In genomic region chr16:90421145-90421544, GRCm38 (mm10) we compare ENCODE assay signal across 11 mouse cellular contexts. TPM values are rescaled to one million over a fixed set of nuclear protein-coding genes. Genes with fewer than 3 reads are reported as not detected.
DNase-seq lines count a peak whose midpoint lies in the region; ATAC-seq lines count a peak whose summit lies in the region.
"Had no signal": no experiment of that assay in that cellular context is flagged by ENCODE, and none has a peak within 500 bp of the region (broad histone marks: within the 10 kb centered on the region; RNA-seq: fewer than 3 reads in every experiment).

No protein-coding gene starts in this region.

- DNase-seq in heart, adult 18-20 months, result no peak
- DNase-seq in embryonic facial prominence, embryonic 10.5 days (ENCODE audit: low spot score), result no peak
- peak; percentile 53 for DNase-seq in hindbrain, embryonic 14.5 days (ENCODE audit: low spot score)
- DNase-seq in right cerebral cortex, adult 2 months (ENCODE audit: low spot score in 2 of 2), result no peak
- no peak for DNase-seq in urinary bladder, adult 18-20 months (ENCODE audit: low spot score in 2 of 2)
- DNase-seq in thymus, postnatal 0 days (ENCODE audit: low spot score), result no peak
- DNase-seq: B cell, adult 2 months; cerebellum, adult 11-12 months had no signal

- H3K9ac ChIP-seq in heart, embryonic 15.5 days, result no peak overlapping the region
- peak overlapping the region; percentile 25; the same call in 1 of the 2 replicates for H3K9ac ChIP-seq in hindbrain, embryonic 14.5 days
- no peak overlapping the region for H3K9ac ChIP-seq in midbrain, embryonic 16.5 days (ENCODE audit: low read depth, low read length)

- H3K27ac ChIP-seq in heart, embryonic 15.5 days, result peak overlapping the region; percentile 30; the same call in 1 of the 2 replicates
- peak overlapping the region; percentile 74 for H3K27ac ChIP-seq in embryonic facial prominence, embryonic 10.5 days (replicated peaks)
- H3K27ac ChIP-seq in hindbrain, embryonic 14.5 days, result peak overlapping the region; percentile 68
- peak overlapping the region; percentile 66 for H3K27ac ChIP-seq in midbrain, embryonic 16.5 days (ENCODE audit: low read length)

- no peaks in the 10 kb centered on the region for H3K27me3 ChIP-seq in heart, embryonic 15.5 days
- no peaks in the 10 kb centered on the region for H3K27me3 ChIP-seq in embryonic facial prominence, embryonic 10.5 days (replicated peaks; ENCODE audit: low read depth, poor library complexity, severe bottlenecking)
- H3K27me3 ChIP-seq in hindbrain, embryonic 14.5 days (ENCODE audit: control insufficient read depth, insufficient read depth, low read length), result no peaks in the 10 kb centered on the region
- no peaks in the 10 kb centered on the region for H3K27me3 ChIP-seq in midbrain, embryonic 16.5 days (ENCODE audit: control insufficient read depth, insufficient read depth, low read depth, low read length)

- no peak overlapping the region for H3K4me3 ChIP-seq in heart, embryonic 15.5 days
- peak overlapping the region; percentile 23; the same call in 1 of the 2 replicates for H3K4me3 ChIP-seq in embryonic facial prominence, embryonic 10.5 days
- H3K4me3 ChIP-seq in hindbrain, embryonic 14.5 days (replicated peaks; ENCODE audit: low read length), result no peak overlapping the region
- H3K4me3 ChIP-seq in midbrain, embryonic 16.5 days (ENCODE audit: low read depth, low read length), result no peak overlapping the region
- H3K4me3 ChIP-seq: megakaryocyte, embryonic 14.5 days had no signal

- WGBS in heart, embryonic 15.5 days, result 49% methylated on average over 7 of the region's 7 CpGs
- WGBS in embryonic facial prominence, embryonic 10.5 days, result 34% methylated on average over 7 of the region's 7 CpGs
- WGBS in hindbrain, embryonic 14.5 days, result 8% methylated on average over 7 of the region's 7 CpGs
- 11% methylated on average over 7 of the region's 7 CpGs for WGBS in midbrain, embryonic 16.5 days

- ATAC-seq in heart, embryonic 15.5 days (replicated peaks; ENCODE audit: insufficient number of reproducible peaks, insufficient read depth, low FRiP score, low read depth), result no peak
- peak; percentile 9; the same call in 1 of the 2 replicates for ATAC-seq in hindbrain, embryonic 14.5 days (ENCODE audit: low FRiP score)
- no peak for ATAC-seq in midbrain, embryonic 16.5 days

- no peak overlapping the region for H3K4me2 ChIP-seq in heart, embryonic 15.5 days
- H3K4me2 ChIP-seq in hindbrain, embryonic 14.5 days (replicated peaks), result no peak overlapping the region
- no peak overlapping the region; the same call in 1 of the 2 replicates for H3K4me2 ChIP-seq in midbrain, embryonic 16.5 days (ENCODE audit: low read length)

- H3K4me1 ChIP-seq in heart, embryonic 15.5 days (replicated peaks), result peaks cover 68% of the 10 kb centered on the region
- H3K4me1 ChIP-seq in embryonic facial prominence, embryonic 10.5 days, result peaks cover 82% of the 10 kb centered on the region
- H3K4me1 ChIP-seq in hindbrain, embryonic 14.5 days (replicated peaks; ENCODE audit: control insufficient read depth, insufficient read depth, low read length), result peaks cover 50% of the 10 kb centered on the region
- H3K4me1 ChIP-seq in midbrain, embryonic 16.5 days (ENCODE audit: control insufficient read depth, insufficient read depth, low read length), result peaks cover 39% of the 10 kb centered on the region
- H3K4me1 ChIP-seq: megakaryocyte, embryonic 14.5 days had no signal

- H3K9me3 ChIP-seq in heart, embryonic 15.5 days (replicated peaks), result no peaks in the 10 kb centered on the region
- H3K9me3 ChIP-seq in embryonic facial prominence, embryonic 10.5 days, result no peaks in the 10 kb centered on the region; the same call in 1 of the 2 replicates
- H3K9me3 ChIP-seq in hindbrain, embryonic 14.5 days (ENCODE audit: control insufficient read depth, low read length), result no peaks in the 10 kb centered on the region
- no peaks in the 10 kb centered on the region for H3K9me3 ChIP-seq in midbrain, embryonic 16.5 days (replicated peaks; ENCODE audit: control insufficient read depth, low read length, poor library complexity, severe bottlenecking)
- H3K9me3 ChIP-seq: megakaryocyte, embryonic 14.5 days had no signal

- no peaks in the 10 kb centered on the region; the same call in 1 of the 2 replicates for H3K36me3 ChIP-seq in heart, embryonic 15.5 days
- peaks cover 34% of the 10 kb centered on the region for H3K36me3 ChIP-seq in embryonic facial prominence, embryonic 10.5 days (replicated peaks)
- H3K36me3 ChIP-seq in hindbrain, embryonic 14.5 days (replicated peaks; ENCODE audit: control insufficient read depth, insufficient read depth), result no peaks in the 10 kb centered on the region
- no peaks in the 10 kb centered on the region for H3K36me3 ChIP-seq in midbrain, embryonic 16.5 days (ENCODE audit: control insufficient read depth, insufficient read depth, low read length)

RNA-seq across cellular contexts. Expression of gene Hunk, which starts 35.3 kb away (rescaled TPM):
- 7.2 and 9.8 TPM in 2 replicates for polyA plus RNA-seq in heart, embryonic 15.5 days (2015; fragmentation: Nextera tagmentation; extraction: Ambion mirVana)
- total RNA-seq in heart, adult 18-20 months (2021), result under 1 TPM; 0.36 to 0.40 TPM
- 16.5 and 17.2 TPM in 2 replicates for polyA plus RNA-seq in embryonic facial prominence, embryonic 10.5 days (2016; fragmentation: Nextera tagmentation; extraction: Ambion mirVana)
- polyA plus RNA-seq in hindbrain, embryonic 14.5 days (2014; fragmentation: Nextera tagmentation; extraction: Ambion mirVana), result 6.9 and 7.8 TPM in 2 replicates
- 6.2 and 7.1 TPM in 2 replicates for polyA plus RNA-seq in midbrain, embryonic 16.5 days (2015; fragmentation: Nextera tagmentation; extraction: Ambion mirVana)
- polyA plus RNA-seq in thymus, postnatal 0 days (2015; fragmentation: Nextera tagmentation; extraction: Ambion mirVana), result 3.1 and 3.6 TPM in 2 replicates
